Mouse (Mus musculus): Measurements from ENCODE around the gene Tnfaip8l1. TPM values are rescaled to one million over a fixed set of nuclear protein-coding genes. Genes with fewer than 3 reads are reported as not detected.
A peak's percentile ranks its signal among the peaks of the same experiment; 100 is the strongest.

The Tnfaip8l1 gene
- total RNA-seq (2014; fragmentation: Nextera tagmentation) (2.0 and 2.1 TPM in 2 replicates), total RNA-seq (2017) (2.8 and 3.2 TPM in 2 replicates), polyA plus RNA-seq (2012) (1.0 and 1.1 TPM in 2 replicates)

DNA sequence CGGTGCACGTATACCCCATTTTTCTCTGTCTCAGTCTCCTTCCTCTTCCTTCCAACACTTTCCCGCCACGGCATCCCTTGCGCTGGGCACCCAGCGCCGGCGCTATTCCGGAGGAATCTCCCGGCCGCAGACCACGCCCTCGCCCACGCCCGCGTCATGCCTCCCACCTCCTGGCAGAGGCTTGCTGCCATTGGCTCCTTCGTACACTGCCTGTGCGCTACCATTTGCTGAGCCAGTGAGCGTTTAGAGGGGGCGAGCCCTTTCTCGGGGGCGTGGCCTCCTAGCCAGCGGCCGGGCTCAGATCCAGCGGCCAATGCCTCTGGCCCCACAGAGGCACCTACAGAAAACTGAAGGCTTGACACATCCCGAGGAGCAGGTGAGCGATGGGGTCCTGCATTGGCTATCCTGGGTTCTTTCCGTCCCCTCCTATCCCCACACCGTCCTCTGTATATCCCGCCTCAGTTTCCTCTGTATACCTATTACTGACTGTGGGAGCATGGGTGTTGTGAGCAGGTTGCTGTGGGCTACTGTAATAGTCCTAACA, at the start of gene Tnfaip8l1:
TSS of gene Tnfaip8l1 (plus strand) at position 247 of the 544 bp plus-strand sequence.
- TF ChIP-seq CTCF (IDR thresholded peaks at IDR 0.05; ENCODE audit: low read depth, low read length), result no peak
- no peak for TF ChIP-seq GATA2 (IDR thresholded peaks at IDR 0.05; ENCODE audit: borderline replicate concordance, low read depth, low read length)
- TF ChIP-seq TAL1 (conservative IDR thresholded peaks at IDR 0.05; ENCODE audit: low read depth, low read length), result no peak
- TF ChIP-seq POLR2AphosphoS5 (IDR thresholded peaks at IDR 0.05; ENCODE audit: insufficient replicate concordance, low read depth, low read length), result no peak
- TF ChIP-seq GATA1 (IDR thresholded peaks at IDR 0.05; ENCODE audit: borderline replicate concordance, low read length), result no peak
- peak; percentile 100 for ATAC-seq (ENCODE audit: extremely low read depth, insufficient number of reproducible peaks, low FRiP score, poor library complexity, severe bottlenecking)
- H3K9me3 ChIP-seq (replicated peaks), result no peaks in the 10 kb centered on the region
- H3K4me1 ChIP-seq (ENCODE audit: insufficient read depth, low read depth, low read length), result peaks cover 43% of the 10 kb centered on the region
- H3K4me3 ChIP-seq (ENCODE audit: low read depth, low read length), result peak within 1 kb of the TSS; percentile 69
- peaks cover 48% of the 10 kb centered on the region for H3K27me3 ChIP-seq (ENCODE audit: insufficient read depth, low read length)
- DNase-seq (ENCODE audit: low spot score), result peak; percentile 99
- no peaks in the 10 kb centered on the region for H3K36me3 ChIP-seq (replicated peaks)

DNA sequence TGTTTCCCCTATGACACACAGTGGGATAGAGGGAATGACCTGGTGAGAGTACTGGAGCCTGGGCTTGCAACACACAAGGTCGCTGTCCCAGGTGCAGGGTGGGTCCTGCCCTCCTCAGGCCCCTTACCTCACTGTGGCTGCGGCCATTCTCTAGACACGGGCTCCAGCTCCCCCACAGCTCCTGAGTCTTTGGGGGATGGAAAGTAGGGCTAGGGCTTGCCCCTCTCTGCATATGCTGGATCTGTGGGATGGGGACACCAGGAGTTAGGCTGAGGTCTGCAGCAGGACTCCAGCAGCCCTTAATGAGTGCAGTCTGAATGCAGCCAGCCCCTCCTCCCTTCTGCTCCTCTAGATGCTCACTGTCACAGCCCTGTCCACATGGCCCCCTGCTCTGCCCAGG, 49.5 kb upstream of the Tnfaip8l1 start:
- Histone ChIP-seq H3K4me1 (ENCODE audit: insufficient read depth, low read depth, low read length) (peaks cover 9% of the 10 kb centered on the region; the same call in 1 of the 2 replicates), H3K4me3 (ENCODE audit: low read depth, low read length) (no peak overlapping the region), H3K36me3 (replicated peaks) (peaks cover 41% of the 10 kb centered on the region), H3K9me3 (replicated peaks) (no peaks in the 10 kb centered on the region), H3K27me3 (ENCODE audit: insufficient read depth, low read length) (peaks cover 24% of the 10 kb centered on the region; the same call in 1 of the 2 replicates)
- ATAC-seq (ENCODE audit: extremely low read depth, insufficient number of reproducible peaks, low FRiP score, poor library complexity, severe bottlenecking), result no peak
- no peak for TF ChIP-seq POLR2AphosphoS5 (IDR thresholded peaks at IDR 0.05; ENCODE audit: insufficient replicate concordance, low read depth, low read length)
- no peak for DNase-seq (ENCODE audit: low spot score)

DNA sequence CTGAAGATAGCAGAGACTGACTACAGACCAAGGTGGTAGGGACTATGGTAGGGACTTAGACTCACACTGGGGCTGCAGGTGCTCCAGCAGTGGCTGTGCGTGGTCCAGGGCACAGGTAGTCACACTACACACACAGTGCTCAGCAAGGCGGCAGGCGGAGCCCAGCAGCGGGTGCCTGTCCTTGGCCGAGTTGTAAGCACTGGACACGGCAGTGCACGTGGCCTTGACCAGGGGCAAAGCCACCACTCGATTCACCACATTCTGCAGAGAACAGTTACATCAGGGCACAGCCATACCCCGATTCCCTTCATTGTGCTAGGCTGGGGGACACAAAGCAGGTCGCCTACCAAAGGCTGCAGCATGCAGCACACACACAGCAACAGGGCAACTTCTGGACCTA, 46.1 kb upstream of the Tnfaip8l1 start:
- ATAC-seq (ENCODE audit: extremely low read depth, insufficient number of reproducible peaks, low FRiP score, poor library complexity, severe bottlenecking) (no peak), DNase-seq (ENCODE audit: low spot score) (no peak)
- Histone ChIP-seq H3K36me3 (replicated peaks) (peaks cover 14% of the 10 kb centered on the region), H3K4me1 (ENCODE audit: insufficient read depth, low read depth, low read length) (peaks cover 6% of the 10 kb centered on the region; the same call in 1 of the 2 replicates), H3K27me3 (ENCODE audit: insufficient read depth, low read length) (peaks cover 44% of the 10 kb centered on the region), H3K9me3 (replicated peaks) (no peaks in the 10 kb centered on the region), H3K4me3 (ENCODE audit: low read depth, low read length) (no peak overlapping the region)
- TF ChIP-seq TAL1 (conservative IDR thresholded peaks at IDR 0.05; ENCODE audit: low read depth, low read length) (no peak), GATA2 (IDR thresholded peaks at IDR 0.05; ENCODE audit: borderline replicate concordance, low read depth, low read length) (no peak), CTCF (IDR thresholded peaks at IDR 0.05; ENCODE audit: low read depth, low read length) (no peak), POLR2AphosphoS5 (IDR thresholded peaks at IDR 0.05; ENCODE audit: insufficient replicate concordance, low read depth, low read length) (no peak), GATA1 (IDR thresholded peaks at IDR 0.05; ENCODE audit: borderline replicate concordance, low read length) (no peak)

DNA sequence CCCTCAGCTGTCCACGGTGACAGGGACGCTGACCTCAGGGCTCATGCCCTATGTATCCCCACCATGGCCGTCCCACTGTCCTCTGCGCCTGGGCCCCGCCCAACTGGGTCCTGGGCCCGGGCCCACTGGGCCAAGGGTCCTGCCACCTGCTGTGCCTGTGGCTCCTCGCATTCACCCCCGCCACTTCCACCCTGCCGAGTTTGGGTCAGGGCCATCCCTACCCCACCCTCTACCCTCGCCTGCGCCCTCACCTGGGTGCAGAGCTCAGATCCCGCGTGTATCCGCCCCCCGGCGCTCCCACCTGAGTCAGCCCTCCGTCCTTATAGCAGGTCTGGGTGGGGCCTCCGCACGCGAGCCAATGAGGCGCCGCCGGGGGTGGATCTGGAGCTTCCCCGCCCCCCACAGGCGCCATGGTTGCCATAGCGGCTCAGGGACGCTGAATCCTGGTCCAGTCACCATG, 45.0 kb upstream of the Tnfaip8l1 start, which contains the start of gene Plin5:
TSS of gene Plin5 (minus strand) at position 346 of the 460 bp plus-strand sequence.
- TF ChIP-seq CTCF (IDR thresholded peaks at IDR 0.05; ENCODE audit: low read depth, low read length), result no peak
- no peak for TF ChIP-seq TAL1 (conservative IDR thresholded peaks at IDR 0.05; ENCODE audit: low read depth, low read length)
- TF ChIP-seq GATA1 (IDR thresholded peaks at IDR 0.05; ENCODE audit: borderline replicate concordance, low read length), result no peak
- no peak for TF ChIP-seq POLR2AphosphoS5 (IDR thresholded peaks at IDR 0.05; ENCODE audit: insufficient replicate concordance, low read depth, low read length)
- TF ChIP-seq GATA2 (IDR thresholded peaks at IDR 0.05; ENCODE audit: borderline replicate concordance, low read depth, low read length), result no peak
- H3K36me3 ChIP-seq (replicated peaks), result peaks cover 7% of the 10 kb centered on the region
- H3K9me3 ChIP-seq (replicated peaks), result no peaks in the 10 kb centered on the region
- DNase-seq (ENCODE audit: low spot score) (no peak), ATAC-seq (ENCODE audit: extremely low read depth, insufficient number of reproducible peaks, low FRiP score, poor library complexity, severe bottlenecking) (no peak)
- peaks cover 6% of the 10 kb centered on the region; the same call in 1 of the 2 replicates for H3K4me1 ChIP-seq (ENCODE audit: insufficient read depth, low read depth, low read length)
- H3K27me3 ChIP-seq (ENCODE audit: insufficient read depth, low read length), result peaks cover 55% of the 10 kb centered on the region
- H3K4me3 ChIP-seq (ENCODE audit: low read depth, low read length), result no peak within 1 kb of the TSS

- H3K4me3 ChIP-seq (ENCODE audit: low read depth, low read length), result no peak overlapping the region
- no peak for DNase-seq (ENCODE audit: low spot score)
- peaks cover 64% of the 10 kb centered on the region for H3K27me3 ChIP-seq (ENCODE audit: insufficient read depth, low read length)
- H3K9me3 ChIP-seq (replicated peaks), result no peaks in the 10 kb centered on the region
- ATAC-seq (ENCODE audit: extremely low read depth, insufficient number of reproducible peaks, low FRiP score, poor library complexity, severe bottlenecking), result no peak
- no peak for TF ChIP-seq TAL1 (conservative IDR thresholded peaks at IDR 0.05; ENCODE audit: low read depth, low read length)
- TF ChIP-seq GATA1 (IDR thresholded peaks at IDR 0.05; ENCODE audit: borderline replicate concordance, low read length), result no peak
- no peak for TF ChIP-seq POLR2AphosphoS5 (IDR thresholded peaks at IDR 0.05; ENCODE audit: insufficient replicate concordance, low read depth, low read length)
- no peak for TF ChIP-seq GATA2 (IDR thresholded peaks at IDR 0.05; ENCODE audit: borderline replicate concordance, low read depth, low read length)
- no peak for TF ChIP-seq CTCF (IDR thresholded peaks at IDR 0.05; ENCODE audit: low read depth, low read length)
- H3K4me1 ChIP-seq (ENCODE audit: insufficient read depth, low read depth, low read length), result peaks cover 8% of the 10 kb centered on the region; the same call in 1 of the 2 replicates
- peaks cover 6% of the 10 kb centered on the region for H3K36me3 ChIP-seq (replicated peaks)
Measured at GRCm38 (mm10) chr17:56119431-56119830, 42.8 kb upstream of the Tnfaip8l1 start.

- Histone ChIP-seq H3K4me1 (ENCODE audit: insufficient read depth, low read depth, low read length) (peaks cover 11% of the 10 kb centered on the region), H3K36me3 (replicated peaks) (peaks cover 10% of the 10 kb centered on the region), H3K9me3 (replicated peaks) (no peaks in the 10 kb centered on the region), H3K4me3 (ENCODE audit: low read depth, low read length) (no peak overlapping the region), H3K27me3 (ENCODE audit: insufficient read depth, low read length) (peaks cover 61% of the 10 kb centered on the region)
- TF ChIP-seq POLR2AphosphoS5 (IDR thresholded peaks at IDR 0.05; ENCODE audit: insufficient replicate concordance, low read depth, low read length) (no peak), GATA2 (IDR thresholded peaks at IDR 0.05; ENCODE audit: borderline replicate concordance, low read depth, low read length) (no peak), CTCF (IDR thresholded peaks at IDR 0.05; ENCODE audit: low read depth, low read length) (no peak), GATA1 (IDR thresholded peaks at IDR 0.05; ENCODE audit: borderline replicate concordance, low read length) (no peak), TAL1 (conservative IDR thresholded peaks at IDR 0.05; ENCODE audit: low read depth, low read length) (no peak)
- ATAC-seq (ENCODE audit: extremely low read depth, insufficient number of reproducible peaks, low FRiP score, poor library complexity, severe bottlenecking), result no peak
- DNase-seq (ENCODE audit: low spot score), result no peak
Measured at GRCm38 (mm10) chr17:56119981-56120880, 42.0 kb upstream of the Tnfaip8l1 start.

Data from G1E (cell line).